Mouse (Mus musculus): ENCODE results near the gene Scarf1. TPM values are rescaled to one million over a fixed set of nuclear protein-coding genes. Genes with fewer than 3 reads are reported as not detected.

The Scarf1 gene
- polyA plus RNA-seq, 2 experiments = 1.1 to 2.4 TPM

GRCm38 (mm10) chr11:75572854-75573650 lies 59.7 kb downstream of the Scarf1 start:
- peak; percentile 85 for ATAC-seq (ENCODE audit: insufficient read depth)
- peak; percentile 97 for TF ChIP-seq CTCF (IDR thresholded peaks at IDR 0.05; ENCODE audit: low read depth)
- TF ChIP-seq EP300 (IDR thresholded peaks at IDR 0.05; ENCODE audit: low read depth) = 0 out of 2 replicates have a peak, but pooled peaks have one; percentile 18
- H3K4me2 ChIP-seq (ENCODE audit: low read depth) = peak overlapping the region; percentile 2; the same call in 1 of the 2 replicates
- WGBS (ENCODE audit: insufficient replicate concordance) = 7% methylated on average over 12 of the region's 12 CpGs
- H3K36me3 ChIP-seq (replicated peaks; ENCODE audit: control insufficient read depth, insufficient read depth, low read depth) = no peaks in the 10 kb centered on the region
- no peak overlapping the region; the same call in 1 of the 2 replicates for H3K9ac ChIP-seq (replicated peaks)
- DNase-seq (ENCODE audit: low read depth in 3 of 3, low spot score in 3 of 3) = peak; percentile 75 to 83 (median 80)
- H3K27ac ChIP-seq = no peak overlapping the region
- no peaks in the 10 kb centered on the region for H3K27me3 ChIP-seq (ENCODE audit: control insufficient read depth, insufficient read depth, low read length)
- H3K9me3 ChIP-seq (ENCODE audit: control insufficient read depth, low read length) = no peaks in the 10 kb centered on the region
- H3K4me3 ChIP-seq (ENCODE audit: insufficient read depth in 1 of 2, low read depth in 2 of 2, low read length in 2 of 2) = no peak overlapping the region
- peaks cover 4 to 6% of the 10 kb centered on the region in 2 experiments; a peak in 2 of 4 replicates for H3K4me1 ChIP-seq (replicated peaks; ENCODE audit: control insufficient read depth in 2 of 2, insufficient read depth in 2 of 2, low read length in 1 of 2)

GRCm38 (mm10) chr11:75574378-75575123 lies 61.2 kb downstream of the Scarf1 start:
- Histone ChIP-seq H3K36me3 (replicated peaks; ENCODE audit: control insufficient read depth, insufficient read depth, low read depth) (no peaks in the 10 kb centered on the region), H3K4me2 (ENCODE audit: low read depth) (no peak overlapping the region), H3K27me3 (ENCODE audit: control insufficient read depth, insufficient read depth, low read length) (no peaks in the 10 kb centered on the region), H3K9ac (replicated peaks) (no peak overlapping the region), H3K27ac (no peak overlapping the region), H3K9me3 (ENCODE audit: control insufficient read depth, low read length) (no peaks in the 10 kb centered on the region), H3K4me3 (ENCODE audit: insufficient read depth in 1 of 2, low read depth in 2 of 2, low read length in 2 of 2) (no peak overlapping the region), H3K4me1 (replicated peaks; ENCODE audit: control insufficient read depth in 2 of 2, insufficient read depth in 2 of 2, low read length in 1 of 2) (peaks cover 4 to 6% of the 10 kb centered on the region in 2 experiments; a peak in 2 of 4 replicates)
- TF ChIP-seq CTCF (IDR thresholded peaks at IDR 0.05; ENCODE audit: low read depth) (no peak), EP300 (IDR thresholded peaks at IDR 0.05; ENCODE audit: low read depth) (no peak)
- WGBS (ENCODE audit: insufficient replicate concordance) = 66% methylated on average over 5 of the region's 5 CpGs
- DNase-seq (ENCODE audit: low read depth in 3 of 3, low spot score in 3 of 3) = no peak
- ATAC-seq (ENCODE audit: insufficient read depth) = no peak

GRCm38 (mm10) chr11:75575560-75576123 lies 62.3 kb downstream of the Scarf1 start:
- no peak overlapping the region for H3K4me2 ChIP-seq (ENCODE audit: low read depth)
- ATAC-seq (ENCODE audit: insufficient read depth) = no peak
- no peak for DNase-seq (ENCODE audit: low read depth in 3 of 3, low spot score in 3 of 3)
- H3K9me3 ChIP-seq (ENCODE audit: control insufficient read depth, low read length) = no peaks in the 10 kb centered on the region
- no peaks in the 10 kb centered on the region for H3K36me3 ChIP-seq (replicated peaks; ENCODE audit: control insufficient read depth, insufficient read depth, low read depth)
- WGBS (ENCODE audit: insufficient replicate concordance) = 30% methylated on average over 9 of the region's 9 CpGs
- peaks cover 4 to 6% of the 10 kb centered on the region in 2 experiments; a peak in 2 of 4 replicates for H3K4me1 ChIP-seq (replicated peaks; ENCODE audit: control insufficient read depth in 2 of 2, insufficient read depth in 2 of 2, low read length in 1 of 2)
- H3K27me3 ChIP-seq (ENCODE audit: control insufficient read depth, insufficient read depth, low read length) = no peaks in the 10 kb centered on the region
- no peak overlapping the region for H3K27ac ChIP-seq
- TF ChIP-seq CTCF (IDR thresholded peaks at IDR 0.05; ENCODE audit: low read depth) (no peak), EP300 (IDR thresholded peaks at IDR 0.05; ENCODE audit: low read depth) (no peak)
- H3K4me3 ChIP-seq (ENCODE audit: insufficient read depth in 1 of 2, low read depth in 2 of 2, low read length in 2 of 2) = no peak overlapping the region
- no peak overlapping the region for H3K9ac ChIP-seq (replicated peaks)

MicroRNAs encoded within 50 kb of the gene (microRNA counts, 519-probe panel; counts per million panel counts)
- microRNA mmu-miR-22 = 8,150 counts per million, percentile 85 among the panel's probes with 10 or more counts

Small RNA genes within 50 kb of the gene (microRNA-seq; reads per million reads assigned to microRNA genes)
- 26,375 reads per million, percentile 97 among the genes with 10 or more reads in this experiment for gene Mir22
- not detected for gene Mir3971

Other genes starting within 250 kb of the Scarf1 start
- gene Rpa1, start 165.2 kb upstream of the Scarf1 start, polyA plus RNA-seq (2012; rRNA removed) = 29.6 and 55.3 TPM in 2 replicates
- gene Rpa1, start 165.2 kb upstream of the Scarf1 start, polyA plus RNA-seq (2014; fragmentation: Nextera tagmentation; extraction: Ambion mirVana) = 93.2 and 102 TPM in 2 replicates
- 1.8 and 2.2 TPM in 2 replicates for gene Smyd4, start 165.1 kb upstream of the Scarf1 start, polyA plus RNA-seq (2012; rRNA removed)
- 2.7 and 3.1 TPM in 2 replicates for gene Smyd4, start 165.1 kb upstream of the Scarf1 start, polyA plus RNA-seq (2014; fragmentation: Nextera tagmentation; extraction: Ambion mirVana)
- gene Serpinf1, start 90.8 kb upstream of the Scarf1 start, polyA plus RNA-seq (2012; rRNA removed) = 104 and 128 TPM in 2 replicates
- 145 and 166 TPM in 2 replicates for gene Serpinf1, start 90.8 kb upstream of the Scarf1 start, polyA plus RNA-seq (2014; fragmentation: Nextera tagmentation; extraction: Ambion mirVana)
- gene Serpinf2, start 73.9 kb upstream of the Scarf1 start, polyA plus RNA-seq (2012; rRNA removed) = 474 and 506 TPM in 2 replicates
- gene Serpinf2, start 73.9 kb upstream of the Scarf1 start, polyA plus RNA-seq (2014; fragmentation: Nextera tagmentation; extraction: Ambion mirVana) = 304 and 336 TPM in 2 replicates
- gene Wdr81, start 58.8 kb upstream of the Scarf1 start, polyA plus RNA-seq (2012; rRNA removed) = 15.3 and 16.4 TPM in 2 replicates
- 14.6 and 15.8 TPM in 2 replicates for gene Wdr81, start 58.8 kb upstream of the Scarf1 start, polyA plus RNA-seq (2014; fragmentation: Nextera tagmentation; extraction: Ambion mirVana)
- gene Tlcd2, start 51.8 kb upstream of the Scarf1 start, polyA plus RNA-seq (2012; rRNA removed) = 7.3 and 8.2 TPM in 2 replicates
- gene Tlcd2, start 51.8 kb upstream of the Scarf1 start, polyA plus RNA-seq (2014; fragmentation: Nextera tagmentation; extraction: Ambion mirVana) = 11.9 and 13.0 TPM in 2 replicates
- 34.2 and 38.1 TPM in 2 replicates for gene Prpf8, start 26.7 kb upstream of the Scarf1 start, polyA plus RNA-seq (2012; rRNA removed)
- gene Prpf8, start 26.7 kb upstream of the Scarf1 start, polyA plus RNA-seq (2014; fragmentation: Nextera tagmentation; extraction: Ambion mirVana) = 34.2 and 42.2 TPM in 2 replicates
- 1.6 and 1.7 TPM in 2 replicates for gene Rilp, start 3.4 kb upstream of the Scarf1 start, polyA plus RNA-seq (2012; rRNA removed)
- gene Rilp, start 3.4 kb upstream of the Scarf1 start, polyA plus RNA-seq (2014; fragmentation: Nextera tagmentation; extraction: Ambion mirVana) = 2.0 and 2.4 TPM in 2 replicates
- gene Slc43a2, start 18.2 kb downstream of the Scarf1 start, polyA plus RNA-seq (2012; rRNA removed) = 2.7 and 3.0 TPM in 2 replicates
- 2.4 and 2.8 TPM in 2 replicates for gene Slc43a2, start 18.2 kb downstream of the Scarf1 start, polyA plus RNA-seq (2014; fragmentation: Nextera tagmentation; extraction: Ambion mirVana)
- gene Pitpna, start 74.6 kb downstream of the Scarf1 start, polyA plus RNA-seq (2012; rRNA removed) = 18.1 and 25.5 TPM in 2 replicates
- gene Pitpna, start 74.6 kb downstream of the Scarf1 start, polyA plus RNA-seq (2014; fragmentation: Nextera tagmentation; extraction: Ambion mirVana) = 32.3 and 35.4 TPM in 2 replicates
- gene Inpp5k, start 117.4 kb downstream of the Scarf1 start, polyA plus RNA-seq (2012; rRNA removed) = 10.8 and 13.0 TPM in 2 replicates
- gene Inpp5k, start 117.4 kb downstream of the Scarf1 start, polyA plus RNA-seq (2014; fragmentation: Nextera tagmentation; extraction: Ambion mirVana) = 16.3 and 17.0 TPM in 2 replicates
- 12.8 and 14.4 TPM in 2 replicates for gene Myo1c, start 137.0 kb downstream of the Scarf1 start, polyA plus RNA-seq (2012; rRNA removed)
- 12.6 and 16.3 TPM in 2 replicates for gene Myo1c, start 137.0 kb downstream of the Scarf1 start, polyA plus RNA-seq (2014; fragmentation: Nextera tagmentation; extraction: Ambion mirVana)
- gene Crk, start 165.7 kb downstream of the Scarf1 start, polyA plus RNA-seq (2012; rRNA removed) = 15.0 and 20.1 TPM in 2 replicates
- gene Crk, start 165.7 kb downstream of the Scarf1 start, polyA plus RNA-seq (2014; fragmentation: Nextera tagmentation; extraction: Ambion mirVana) = 24.5 and 27.7 TPM in 2 replicates
- gene Ywhae, start 219.3 kb downstream of the Scarf1 start, polyA plus RNA-seq (2012; rRNA removed) = 127 and 175 TPM in 2 replicates
- 231 and 245 TPM in 2 replicates for gene Ywhae, start 219.3 kb downstream of the Scarf1 start, polyA plus RNA-seq (2014; fragmentation: Nextera tagmentation; extraction: Ambion mirVana)

Data from liver, embryonic 14.5 days (tissue).